In the genomic region with DNA sequence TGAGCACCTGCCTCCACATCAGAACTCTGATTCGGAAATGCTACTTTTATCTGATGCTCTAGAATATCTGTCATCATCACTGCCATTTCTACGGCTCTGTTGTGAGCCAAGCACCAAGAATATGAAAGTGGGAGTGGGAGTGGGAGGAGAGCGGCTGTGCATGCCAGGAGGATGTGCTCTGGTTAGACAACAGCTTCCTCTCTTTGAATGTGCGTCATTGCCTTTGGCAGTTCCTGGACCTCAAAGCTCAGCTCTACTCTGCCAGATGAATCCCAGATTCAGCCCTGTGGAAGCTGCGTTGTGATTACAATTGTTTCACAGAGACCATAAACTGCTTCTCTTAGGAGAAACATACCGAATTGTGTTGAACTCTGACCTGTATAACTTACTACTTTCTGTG, we compare ENCODE assay signal across 9 mouse cellular contexts.
DNase-seq lines count a peak whose midpoint lies in the region; ATAC-seq and TF ChIP-seq lines count a peak whose summit lies in the region.
"Had no signal": no experiment of that assay in that cellular context is flagged by ENCODE, and none has a peak within 500 bp of the region (broad histone marks: within the 10 kb centered on the region; RNA-seq: fewer than 3 reads in every experiment).

No protein-coding gene starts in this region.

- peak; percentile 10 for DNase-seq in kidney, adult 18-20 months
- peak; percentile 48 for DNase-seq in kidney, postnatal 0 days (ENCODE audit: low spot score)
- DNase-seq in lung, postnatal 10 days: peak; percentile 64
- no peak for DNase-seq in urinary bladder, adult 2 months (ENCODE audit: low spot score)

- TF ChIP-seq CTCF in embryonic fibroblast, embryonic 13.5 days (IDR thresholded peaks at IDR 0.05; ENCODE audit: borderline replicate concordance, insufficient read depth, low read length): no peak
- no peak for TF ChIP-seq CTCF in kidney, postnatal 0 days (IDR thresholded peaks at IDR 0.05; ENCODE audit: low read depth)

- TF ChIP-seq POLR2A in embryonic fibroblast, embryonic 13.5 days (IDR thresholded peaks at IDR 0.05; ENCODE audit: low read depth, low read length): no peak

- no peak for ATAC-seq in kidney, embryonic 14.5 days (ENCODE audit: low FRiP score, low TSS enrichment)
- no peak for ATAC-seq in kidney, postnatal 0 days (replicated peaks; ENCODE audit: low FRiP score, low read depth)
- no peak for ATAC-seq in erythroid progenitor cell, adult 5-6 weeks (replicated peaks; ENCODE audit: low FRiP score, poor library complexity, severe bottlenecking)
- no peak for ATAC-seq in erythroblast, adult 5-6 weeks (replicated peaks; ENCODE audit: low FRiP score, poor library complexity, severe bottlenecking)

- H3K4me2 ChIP-seq in kidney, embryonic 14.5 days (replicated peaks; ENCODE audit: low read depth, low read length): no peak overlapping the region
- no peak overlapping the region for H3K4me2 ChIP-seq in kidney, postnatal 0 days (ENCODE audit: low read length)
- H3K4me2 ChIP-seq: neural tube, embryonic 13.5 days had no signal

- no peaks in the 10 kb centered on the region for H3K27me3 ChIP-seq in kidney, embryonic 14.5 days (ENCODE audit: control insufficient read depth, insufficient read depth, low read length)
- H3K27me3 ChIP-seq in kidney, postnatal 0 days (ENCODE audit: insufficient read depth, low read length): no peaks in the 10 kb centered on the region
- H3K27me3 ChIP-seq: neural tube, embryonic 13.5 days had no signal

- no peaks in the 10 kb centered on the region for H3K36me3 ChIP-seq in kidney, embryonic 14.5 days (ENCODE audit: control insufficient read depth, insufficient read depth, low read length)
- no peaks in the 10 kb centered on the region for H3K36me3 ChIP-seq in kidney, postnatal 0 days (ENCODE audit: insufficient read depth, low read length)
- H3K36me3 ChIP-seq: neural tube, embryonic 13.5 days had no signal

- H3K9me3 ChIP-seq in kidney, embryonic 14.5 days (ENCODE audit: control insufficient read depth, low read length): no peaks in the 10 kb centered on the region
- no peaks in the 10 kb centered on the region for H3K9me3 ChIP-seq in kidney, postnatal 0 days (replicated peaks; ENCODE audit: low read length)
- H3K9me3 ChIP-seq: neural tube, embryonic 13.5 days had no signal

- no peak overlapping the region for H3K9ac ChIP-seq in kidney, embryonic 14.5 days (ENCODE audit: low read depth, low read length)
- no peak overlapping the region for H3K9ac ChIP-seq in kidney, postnatal 0 days (ENCODE audit: low read depth, low read length)
- H3K9ac ChIP-seq: neural tube, embryonic 13.5 days had no signal

- H3K27ac ChIP-seq in kidney, embryonic 14.5 days (ENCODE audit: low read depth, low read length): no peak overlapping the region
- peak overlapping the region; percentile 13; the same call in 1 of the 2 replicates for H3K27ac ChIP-seq in embryonic fibroblast, embryonic 13.5 days (ENCODE audit: insufficient read depth, low read length)
- H3K27ac ChIP-seq in kidney, postnatal 0 days: no peak overlapping the region
- H3K27ac ChIP-seq: neural tube, embryonic 13.5 days had no signal

- WGBS in kidney, embryonic 14.5 days: 64% methylated on average over 6 of the region's 6 CpGs
- 49% methylated on average over 6 of the region's 6 CpGs for whole genome bisulfite sequencing in kidney, postnatal 0 days

- H3K4me3 ChIP-seq in kidney, embryonic 14.5 days (ENCODE audit: low read length): no peak overlapping the region
- H3K4me3 ChIP-seq in embryonic fibroblast, embryonic 13.5 days (ENCODE audit: insufficient read depth, low read length): no peak overlapping the region
- H3K4me3 ChIP-seq in kidney, postnatal 0 days (replicated peaks; ENCODE audit: low read depth, low read length): no peak overlapping the region
- H3K4me3 ChIP-seq: neural tube, embryonic 13.5 days had no signal

- H3K4me1 ChIP-seq in kidney, embryonic 14.5 days (ENCODE audit: control insufficient read depth, insufficient read depth, low read length): no peaks in the 10 kb centered on the region
- peaks cover 8% of the 10 kb centered on the region for H3K4me1 ChIP-seq in embryonic fibroblast, embryonic 13.5 days (ENCODE audit: control insufficient read depth, insufficient read depth, low read length)
- H3K4me1 ChIP-seq in kidney, postnatal 0 days (replicated peaks; ENCODE audit: insufficient read depth, low read length): 0 out of 2 replicates have a peak, but pooled peaks cover 3% of the 10 kb centered on the region
- H3K4me1 ChIP-seq: neural tube, embryonic 13.5 days had no signal
